Mouse (Mus musculus) kidney, adult 8-10 months (tissue): ENCODE results near the gene Tmem128.

ENCODE experiments used
- DNase-seq, 2 experiments: peaks; one replicate each; pipeline ENCODE4 v3.0.0; 2022

The Tmem128 gene

DNA sequence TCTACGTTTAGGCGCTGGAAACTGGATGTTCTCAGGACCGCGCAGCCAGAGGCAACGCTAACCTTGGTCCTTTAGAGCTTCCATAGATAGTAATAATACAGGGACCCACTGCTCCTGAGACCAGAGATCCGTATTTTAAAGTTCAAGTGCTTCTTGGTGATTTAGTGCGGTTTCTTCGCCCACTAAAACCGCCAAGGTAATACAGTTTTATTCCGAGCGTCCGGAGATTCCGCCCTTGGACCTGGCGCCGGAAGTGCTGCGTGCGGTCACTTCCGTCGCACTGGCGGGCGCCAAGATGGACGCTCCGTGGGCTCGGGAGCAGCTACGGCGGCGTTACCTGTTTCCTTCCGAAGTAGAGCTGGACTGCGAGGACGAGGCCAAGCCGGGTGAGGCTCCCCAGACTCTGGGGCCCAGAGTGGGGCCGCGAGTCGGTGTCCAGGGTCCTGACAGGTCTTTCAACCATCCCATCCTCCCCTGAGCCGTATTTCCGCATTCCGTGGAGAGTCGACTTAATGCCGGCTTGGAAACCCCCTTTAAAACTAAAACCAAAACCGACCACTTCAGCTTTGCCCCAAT, at the start of gene Tmem128:
Gene Tmem128 (plus strand): TSS at position 79 of the 576 bp plus-strand sequence.
- peak; percentile 42 to 64 for DNase-seq

DNA sequence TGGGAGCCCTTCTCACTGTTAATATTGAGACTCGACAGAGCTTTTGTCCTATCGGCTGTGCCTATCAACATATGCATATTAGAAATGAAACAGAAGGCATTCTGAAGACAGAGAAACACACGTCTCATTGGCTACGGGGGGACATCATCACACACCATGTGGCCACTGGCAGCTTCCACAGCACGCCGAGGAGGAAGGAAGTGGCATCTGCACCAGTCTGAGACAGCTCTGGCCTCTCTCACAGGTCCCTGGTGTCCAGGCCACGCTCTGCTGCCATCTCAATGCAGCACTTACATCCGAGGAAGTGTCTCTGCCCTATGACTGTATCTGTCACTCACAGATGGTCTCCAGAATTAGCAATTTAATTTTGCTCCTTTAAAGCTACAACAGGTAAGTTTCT, 48.3 kb upstream of the Tmem128 start:
- no peak for DNase-seq

DNA sequence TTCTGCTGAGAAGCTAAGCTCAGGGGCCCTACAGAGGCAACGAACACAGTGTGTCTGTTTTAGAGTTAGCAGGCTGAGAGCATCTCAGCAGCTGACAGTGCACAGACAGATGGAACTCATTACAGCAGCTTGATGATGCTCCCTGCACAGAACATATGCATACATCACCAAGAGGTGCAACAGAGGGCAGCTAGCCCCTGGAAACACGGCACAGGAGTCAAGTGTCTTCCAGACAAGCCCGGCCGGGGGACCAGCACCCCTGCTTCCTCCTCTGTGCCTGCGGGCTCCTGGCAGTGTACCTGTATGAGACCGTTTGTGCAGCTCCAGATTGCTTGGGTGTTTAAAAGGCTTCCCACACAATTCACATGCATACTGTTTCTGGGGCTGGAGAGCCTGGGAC, 47.0 kb upstream of the Tmem128 start:
- no peak for DNase-seq

DNA sequence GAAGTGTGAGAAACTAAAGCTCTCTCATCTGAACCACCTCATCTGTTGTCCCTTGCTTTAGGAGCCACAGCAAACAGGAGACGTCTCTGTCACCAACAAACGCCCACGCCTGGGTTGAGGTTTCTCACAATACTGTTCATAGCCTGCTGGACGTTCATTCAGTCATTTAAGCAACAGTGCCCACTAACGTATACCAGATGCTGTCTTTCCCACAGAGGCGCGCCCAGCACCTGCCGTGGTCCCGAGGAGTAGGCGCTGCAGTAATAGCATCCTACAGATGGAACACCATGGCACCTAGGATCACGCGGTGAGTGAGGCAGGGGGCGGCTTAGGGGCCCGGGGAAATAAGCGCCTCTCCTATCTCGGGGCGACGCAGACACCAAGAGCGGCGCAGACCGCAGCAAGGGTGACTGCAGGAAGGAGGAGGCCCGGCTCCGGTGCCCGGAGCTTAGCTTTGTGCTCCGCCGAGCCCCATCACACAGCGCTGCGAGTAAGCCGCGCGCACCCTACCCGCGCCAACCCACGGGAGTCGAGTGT, 40.1 kb upstream of the Tmem128 start:
- no peak for DNase-seq

DNA sequence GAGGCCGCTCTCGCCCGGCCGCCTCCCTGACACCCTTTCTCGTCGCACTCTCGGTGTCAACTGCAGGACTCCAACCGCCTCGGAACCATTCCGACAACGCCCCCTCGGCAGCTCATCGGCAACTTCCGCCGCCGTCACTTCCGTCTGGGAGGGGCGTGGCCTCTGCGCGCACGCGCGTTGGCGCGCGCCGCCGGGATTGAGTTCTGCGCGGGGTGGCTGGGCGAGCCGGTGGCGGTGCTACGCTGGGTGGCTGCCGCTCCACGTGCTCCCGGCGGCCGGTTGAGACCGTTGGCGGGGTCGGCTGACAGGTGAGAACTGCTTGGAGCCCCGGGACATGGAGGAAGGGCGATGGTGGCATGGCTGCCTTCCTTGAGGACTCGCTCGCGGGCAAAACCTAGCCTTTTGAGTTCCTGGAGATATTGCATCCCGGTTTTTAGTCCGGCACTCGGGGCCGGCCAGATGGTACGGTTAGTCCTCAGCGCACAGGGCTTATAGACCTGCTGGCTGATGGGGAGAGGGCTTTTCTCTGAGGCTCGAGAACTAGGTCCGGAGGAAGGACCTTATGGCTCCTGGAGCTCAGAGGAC, 39.6 kb upstream of the Tmem128 start, which contains the start of the genes Zbtb49 and Lyar:
Gene Zbtb49 (minus strand): TSS at position 130 of the 585 bp plus-strand sequence.
Gene Lyar (plus strand): TSS at position 143 of the 585 bp plus-strand sequence.
- DNase-seq = peak; percentile 89 to 92

DNA sequence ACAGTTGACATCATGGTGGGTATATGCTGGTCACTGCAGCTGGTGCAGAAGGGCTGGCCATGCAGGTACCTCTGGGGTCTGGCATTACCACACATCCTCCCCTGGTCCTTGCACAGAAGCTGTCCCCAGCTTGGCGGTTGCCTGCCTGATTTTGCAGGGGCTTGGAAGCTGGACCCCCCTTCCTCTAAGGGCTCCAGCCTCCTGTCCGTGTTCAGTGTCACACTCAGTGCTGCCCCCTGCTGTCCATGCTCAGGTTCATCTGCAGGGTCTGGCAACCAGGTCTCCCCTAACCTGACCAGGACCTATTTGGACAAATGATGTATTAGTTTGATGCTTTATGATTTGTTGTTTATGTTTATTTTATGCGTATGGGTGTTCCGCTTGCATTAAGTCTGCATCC, 24.6 kb upstream of the Tmem128 start:
- peak in 1 of 2 experiments; percentile 55 for DNase-seq

DNA sequence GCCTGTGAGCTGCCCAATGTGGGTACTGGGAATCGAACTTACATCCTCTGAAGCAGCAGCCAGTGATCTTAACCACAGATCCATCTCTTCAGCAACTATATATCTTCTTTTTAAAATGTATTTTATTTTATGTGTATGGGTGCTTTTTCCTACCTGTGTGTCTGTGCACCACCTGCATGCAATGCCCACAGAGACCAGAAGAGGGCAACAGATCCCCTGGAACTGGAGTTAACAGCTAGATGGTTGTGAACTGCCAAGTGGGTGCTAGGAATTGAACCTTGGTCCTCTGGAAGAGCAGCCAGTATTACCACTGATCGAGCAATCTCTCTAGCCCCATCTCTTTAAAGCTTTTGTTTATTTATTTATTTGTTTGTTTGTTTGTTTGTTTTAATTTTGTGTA, 23.4 kb upstream of the Tmem128 start:
- DNase-seq = no peak

DNA sequence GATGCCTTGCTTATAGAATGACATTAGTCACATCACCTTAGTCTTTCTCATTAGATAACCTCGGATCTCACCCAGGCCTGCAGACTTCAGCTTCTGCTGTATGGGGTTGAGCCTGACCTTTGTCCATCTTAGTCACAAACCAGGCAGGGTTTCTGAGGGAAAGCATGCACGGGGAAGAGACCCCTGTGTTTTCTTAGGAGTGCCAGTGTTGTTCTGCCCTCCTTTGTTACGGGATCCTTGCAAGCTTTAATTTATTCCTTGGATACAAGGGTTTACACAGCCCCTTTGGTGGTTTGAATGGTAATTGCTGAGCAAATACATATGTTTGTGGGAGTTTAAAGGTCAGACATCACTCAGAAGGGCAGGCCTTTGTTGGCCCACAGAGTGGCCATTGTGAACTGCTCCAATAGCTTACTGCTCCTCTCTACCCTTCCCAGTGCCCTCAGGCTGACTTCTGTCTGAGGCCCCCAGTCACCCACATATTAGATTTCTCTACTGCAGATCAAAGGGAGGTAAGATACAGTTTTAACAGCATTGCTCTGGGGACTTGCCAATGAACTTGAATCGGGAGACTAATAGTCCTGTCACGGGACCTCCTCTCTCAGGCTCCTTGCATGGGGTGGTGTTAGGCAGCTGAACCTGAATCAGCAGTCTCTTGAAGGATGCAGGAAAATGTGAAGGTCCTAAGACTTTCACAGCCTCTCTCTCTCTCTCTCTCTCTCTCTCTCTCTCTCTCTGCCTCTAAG, 19.1 kb upstream of the Tmem128 start:
- DNase-seq = no peak

DNA sequence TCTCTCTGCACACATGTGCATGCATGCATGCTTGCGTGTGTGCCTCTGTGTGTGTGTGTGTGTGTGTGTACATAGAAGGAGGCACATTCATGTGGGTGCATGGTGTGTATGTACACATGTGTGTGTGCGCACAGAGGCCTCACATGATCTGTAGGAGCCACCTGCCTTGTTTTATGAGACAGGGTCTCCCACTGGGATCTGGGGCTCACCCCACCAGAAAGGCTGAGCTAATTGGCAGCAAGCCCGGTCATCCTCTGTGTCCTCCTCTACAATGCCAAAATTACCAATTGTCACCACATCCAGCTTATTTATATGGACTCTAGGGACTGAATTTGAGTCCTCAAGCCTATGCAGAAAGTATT, 18.5 kb upstream of the Tmem128 start:
- no peak for DNase-seq

DNA sequence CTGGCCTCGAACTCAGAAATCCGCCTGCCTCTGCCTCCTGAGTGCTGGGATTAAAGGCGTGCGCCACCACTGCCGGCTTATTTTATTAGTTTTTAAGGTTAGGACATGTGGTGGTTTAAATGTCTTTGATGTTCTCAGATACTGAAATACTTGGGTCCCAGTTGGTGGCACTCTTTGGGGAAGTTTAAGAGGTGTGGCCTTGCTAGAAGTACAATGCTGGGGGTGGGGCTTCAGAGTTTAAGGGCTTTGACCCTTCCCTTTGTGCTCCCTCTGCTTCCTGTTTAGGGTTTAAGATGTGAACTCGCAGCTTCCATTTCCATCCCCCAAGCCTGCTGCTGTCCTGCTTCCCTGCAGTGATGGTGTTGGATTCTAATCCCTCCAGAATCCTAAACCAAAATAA, 18.0 kb upstream of the Tmem128 start:
- no peak for DNase-seq

DNA sequence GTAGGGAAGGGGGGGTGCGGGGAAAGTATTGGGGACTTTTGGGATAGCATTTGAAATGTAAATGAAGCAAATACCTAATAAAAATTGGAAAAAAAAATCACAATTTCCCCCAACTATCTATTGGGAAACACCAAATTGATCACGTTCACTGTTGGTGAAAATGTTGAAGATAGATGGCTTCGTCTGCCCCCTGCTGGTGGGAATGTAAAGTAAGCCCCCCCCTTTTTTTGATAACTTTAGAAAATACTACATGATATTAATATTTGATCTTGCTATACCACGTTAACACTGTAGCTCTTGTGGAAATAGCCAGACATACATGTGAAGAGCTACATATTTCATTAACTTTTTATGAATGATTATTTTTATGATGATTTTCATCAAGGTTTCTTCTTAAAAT, 4.8 kb upstream of the Tmem128 start:
- no peak for DNase-seq

DNA sequence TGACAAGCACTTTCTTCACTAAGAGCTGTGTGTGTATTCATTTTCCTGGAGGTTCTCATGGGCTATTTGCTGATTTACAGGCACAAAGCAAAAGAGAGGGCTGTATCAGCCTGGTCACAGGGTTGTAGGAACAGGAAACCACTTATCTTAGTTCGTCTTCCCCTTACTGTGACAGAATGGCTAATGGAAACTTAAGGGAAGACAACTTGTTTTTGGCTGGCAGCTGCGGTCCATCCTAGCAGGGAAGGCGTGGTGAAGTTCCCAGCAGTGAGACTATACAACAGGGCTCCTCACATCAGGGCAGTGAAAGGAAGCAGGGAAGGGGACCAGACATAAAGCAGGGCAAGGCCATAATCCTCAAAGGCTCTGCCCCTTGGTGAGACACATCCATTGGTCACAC, 4.3 kb upstream of the Tmem128 start:
- DNase-seq = no peak

DNA sequence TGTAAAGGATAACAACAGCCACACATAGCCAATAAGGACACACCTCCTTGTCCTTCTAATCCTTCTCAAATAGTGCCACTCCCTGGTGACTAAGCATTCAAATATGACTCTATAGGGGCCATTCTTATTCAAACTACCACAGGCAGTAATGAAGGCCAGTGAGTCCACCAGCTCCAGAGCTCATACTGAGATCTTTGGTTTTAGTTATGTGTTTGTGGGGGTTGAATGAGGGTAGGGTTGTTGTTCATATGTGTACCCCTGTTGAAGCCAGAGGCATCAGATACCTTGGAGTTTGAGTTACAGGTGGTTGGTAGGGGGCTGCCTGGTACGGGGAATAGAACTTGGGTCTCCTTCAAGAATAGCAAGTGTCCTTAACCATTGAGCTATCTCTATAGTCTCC, 3.4 kb upstream of the Tmem128 start:
- DNase-seq = no peak

DNA sequence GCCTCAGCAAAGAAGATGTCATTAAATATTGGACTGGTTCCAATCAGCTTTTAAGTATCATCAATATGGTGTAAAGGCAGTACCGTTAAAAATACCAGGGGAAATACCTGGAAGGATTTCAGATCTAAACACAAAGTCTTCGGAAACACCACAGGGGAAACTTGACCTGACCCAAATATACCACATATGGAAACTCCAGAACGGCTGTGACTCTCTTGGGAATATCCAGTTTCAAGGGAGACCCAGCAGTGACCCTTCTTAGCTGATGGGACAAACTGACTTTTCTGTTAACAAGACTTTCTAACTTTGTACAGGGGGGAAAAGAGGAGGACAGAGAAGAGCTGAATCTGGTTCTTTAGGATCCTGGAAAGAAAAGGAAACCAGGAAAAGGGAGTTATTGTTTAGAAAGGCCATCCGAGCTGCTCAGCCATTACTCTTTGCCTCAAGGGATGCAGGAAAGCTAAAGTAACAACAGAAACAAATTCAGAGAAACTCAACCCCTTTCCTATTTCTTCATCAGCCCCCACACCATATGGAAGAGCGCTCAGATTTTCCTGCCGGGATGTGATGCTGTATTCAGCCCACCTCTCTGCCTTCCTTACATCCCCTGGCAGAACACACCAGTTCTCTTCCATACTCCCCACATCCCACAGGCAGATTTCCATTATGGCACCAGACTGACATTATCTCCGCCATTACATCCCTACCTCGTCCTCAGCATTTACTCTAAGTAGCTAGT, 1.8 kb upstream of the Tmem128 start:
- DNase-seq = no peak

DNA sequence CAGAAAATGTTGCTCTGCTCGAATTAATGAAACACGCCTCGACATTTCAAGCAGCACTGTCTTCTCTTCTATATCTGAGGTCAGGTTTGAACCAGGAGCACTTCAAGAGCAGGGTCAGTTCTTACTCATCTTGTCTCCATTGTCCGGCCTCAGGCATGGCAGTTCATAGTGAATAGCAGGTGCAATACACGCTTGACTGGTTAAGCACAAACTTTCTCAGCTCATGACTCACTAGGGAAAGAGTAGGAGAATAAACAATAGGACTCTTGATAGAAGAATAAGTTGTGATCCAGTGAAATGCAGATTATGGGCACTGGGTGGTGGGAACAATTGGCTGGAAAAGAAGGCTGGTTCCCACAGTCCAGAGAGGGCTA, 1.2 kb upstream of the Tmem128 start:
- no peak for DNase-seq

DNA sequence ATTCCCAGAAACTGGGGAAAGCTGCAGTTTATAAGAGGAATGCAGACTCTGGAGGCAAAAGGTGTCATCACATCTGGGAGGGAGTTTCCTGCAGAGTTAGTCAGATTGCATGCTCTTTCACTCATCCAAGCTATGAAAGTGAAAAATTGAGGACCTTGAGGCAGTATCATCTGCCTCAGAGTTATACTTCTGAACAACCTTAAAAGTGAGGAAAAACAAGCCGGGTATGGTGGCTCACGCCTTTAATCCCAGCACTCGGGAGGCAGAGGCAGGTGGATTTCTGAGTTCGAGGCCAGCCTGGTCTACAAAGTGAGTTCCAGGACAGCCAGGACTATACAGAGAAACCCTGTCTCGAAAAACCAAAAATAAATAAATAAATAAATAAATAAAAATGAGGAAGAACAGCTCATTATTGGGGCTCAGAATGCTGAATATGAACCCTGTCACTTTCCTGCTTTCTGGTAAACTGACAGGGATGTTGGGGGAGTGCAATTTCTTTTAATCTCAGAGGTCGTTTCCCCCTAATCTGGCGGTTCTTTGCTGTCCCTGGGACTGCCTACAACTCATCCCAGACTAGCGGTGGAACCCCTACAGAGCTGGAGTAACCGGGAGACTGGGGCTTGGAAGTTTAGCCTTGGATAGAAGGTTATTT, 404 bp upstream of the Tmem128 start:
- DNase-seq = no peak

DNA sequence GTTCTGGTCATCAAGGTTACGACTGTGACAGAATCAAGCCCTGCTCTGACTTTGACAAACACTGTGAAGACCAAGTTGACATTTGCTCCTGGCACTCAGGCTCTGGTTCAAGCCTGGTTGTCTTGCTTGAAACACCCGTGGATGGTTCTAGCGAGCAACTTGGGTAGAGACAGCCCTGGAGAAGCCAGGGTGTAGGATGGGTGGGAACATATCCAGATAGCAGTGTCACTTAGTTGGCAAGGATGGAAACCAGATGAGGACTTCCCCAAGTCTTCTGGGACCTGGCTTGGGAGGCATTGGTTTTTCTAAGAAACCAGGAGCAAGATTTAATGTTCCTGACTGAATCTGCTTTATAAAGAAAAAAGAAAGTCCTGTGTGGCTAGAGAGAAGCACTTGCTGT, 11.0 kb downstream of the Tmem128 start:
- DNase-seq = no peak

DNA sequence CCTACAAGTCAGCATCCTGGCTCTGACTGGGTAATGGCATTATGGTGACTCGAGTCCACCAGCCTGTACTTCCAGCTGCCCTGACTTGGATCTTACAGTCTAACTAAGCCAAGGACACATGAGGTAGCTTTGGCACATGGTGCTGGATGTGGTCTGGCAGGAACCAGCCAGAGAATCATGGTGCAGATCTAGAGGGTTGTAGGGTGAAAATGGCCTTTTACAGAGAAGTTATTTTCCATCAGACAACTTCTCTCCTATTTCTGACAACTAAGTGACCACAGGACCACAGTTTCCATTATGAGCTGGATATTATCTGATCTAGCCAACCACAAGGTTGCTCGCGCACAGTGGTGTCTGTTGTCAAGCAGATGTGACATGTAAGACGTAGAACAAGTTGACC, 13.8 kb downstream of the Tmem128 start:
- DNase-seq = no peak

DNA sequence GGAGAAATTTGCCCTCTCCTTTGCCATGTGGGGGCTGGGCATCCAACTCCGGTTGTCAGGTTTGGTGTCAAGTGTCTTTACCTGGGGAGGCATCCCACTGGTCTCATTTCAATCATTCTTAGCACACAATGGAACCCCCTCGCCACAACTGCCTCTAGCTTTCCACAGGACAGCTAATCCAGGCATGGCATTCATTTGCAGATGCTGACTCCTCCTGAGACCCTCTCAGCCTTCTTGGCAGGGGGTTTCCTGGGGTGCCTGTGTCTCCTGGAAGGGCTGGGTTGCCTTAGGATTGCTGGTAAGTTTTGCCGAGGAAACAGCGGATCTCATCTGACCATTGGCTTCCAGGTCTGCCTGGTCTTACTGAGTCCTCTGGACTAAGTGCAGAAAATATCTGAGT, 15.8 kb downstream of the Tmem128 start, which contains the start of gene Otop1:
Gene Otop1 (plus strand): TSS at position 202 of the 400 bp plus-strand sequence.
- no peak for DNase-seq

DNA sequence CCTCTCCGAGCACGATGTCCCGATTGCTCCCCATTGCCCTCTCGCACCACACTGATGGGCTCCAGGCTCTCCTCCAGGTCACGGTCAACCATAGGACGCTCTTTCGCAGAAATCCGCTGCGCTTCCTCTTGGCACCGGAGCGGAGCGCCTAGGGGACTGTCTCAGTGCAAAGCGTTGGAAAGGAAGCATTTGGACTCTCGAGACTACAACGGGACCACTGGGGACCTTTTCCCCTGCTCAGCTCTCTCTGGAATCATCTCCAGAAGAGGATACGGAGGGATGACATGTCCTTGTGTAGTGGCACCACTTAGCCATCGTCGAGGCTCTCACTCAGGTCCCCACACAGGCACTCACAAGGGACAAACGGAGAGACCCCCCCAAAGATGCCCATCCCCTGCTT, 16.5 kb downstream of the Tmem128 start:
- DNase-seq = no peak

DNA sequence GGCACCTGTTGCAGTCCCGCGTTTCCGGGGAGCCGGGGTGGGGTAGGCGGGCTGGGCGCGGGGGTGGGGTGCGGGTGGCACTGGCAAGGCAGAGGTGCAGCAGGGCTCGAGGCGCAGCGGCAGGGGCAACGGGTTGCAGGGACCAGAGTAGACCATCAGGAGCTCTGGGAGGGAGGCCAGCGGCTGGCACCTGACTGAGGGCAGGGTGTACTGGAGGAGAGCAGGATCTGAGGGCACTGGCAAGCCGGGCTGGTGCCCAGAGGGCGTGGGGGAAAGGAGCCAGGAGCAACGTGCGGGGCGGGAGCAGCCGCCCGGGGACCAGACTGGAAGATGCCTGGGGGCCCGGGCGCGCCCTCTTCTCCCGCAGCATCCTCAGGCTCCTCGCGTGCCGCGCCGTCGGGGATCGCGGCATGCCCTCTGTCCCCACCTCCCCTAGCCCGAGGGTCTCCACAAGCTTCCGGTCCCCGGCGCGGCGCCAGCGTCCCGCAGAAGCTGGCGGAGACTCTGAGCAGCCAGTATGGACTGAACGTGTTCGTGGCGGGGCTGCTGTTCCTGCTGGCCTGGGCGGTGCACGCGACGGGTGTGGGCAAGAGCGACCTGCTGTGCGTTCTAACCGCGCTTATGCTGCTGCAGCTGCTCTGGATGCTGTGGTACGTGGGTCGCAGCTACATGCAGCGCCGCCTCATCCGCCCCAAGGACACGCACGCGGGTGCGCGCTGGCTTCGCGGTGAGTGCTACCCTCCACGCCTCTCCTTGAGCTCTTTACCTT, 17.3 kb downstream of the Tmem128 start:
- DNase-seq = no peak
